Mouse (Mus musculus) forebrain, postnatal 0 days (tissue): ENCODE results near the gene Cdx2. TPM values are rescaled to one million over a fixed set of nuclear protein-coding genes. Genes with fewer than 3 reads are reported as not detected.

Experiments
- ATAC-seq: fragments of 200-750 bp; cut with Nextera tagmentation; 2 replicates; pipeline ENCODE4 v1.8.0; 2017; ENCODE audit warnings: mild to moderate bottlenecking, moderate library complexity
- DNase-seq: peaks from one replicate; pipeline ENCODE4 v3.0.0-alpha.2; 2015
- H3K27ac ChIP-seq: fragments of 300-500 bp; sonication (generic); 2 replicates; pipeline ENCODE4 v1.5.1; 2014; ENCODE audit warnings: low read depth, mild to moderate bottlenecking, antibody characterized with exemption, low read length, moderate library complexity, mixed read lengths
- H3K27me3 ChIP-seq: fragments of 300-500 bp; sonication (generic); 2 replicates; pipeline ENCODE4 v1.6.1; 2014; ENCODE audit warnings: mild to moderate bottlenecking, low read length, mixed read lengths; ENCODE audit not compliant: insufficient read depth
- H3K36me3 ChIP-seq: fragments of 300-500 bp; sonication (generic); 2 replicates; pipeline ENCODE4 v1.6.1; 2014; ENCODE audit warnings: mild to moderate bottlenecking, moderate library complexity; ENCODE audit not compliant: insufficient read depth
- H3K4me1 ChIP-seq: fragments of 300-500 bp; sonication (generic); 2 replicates; pipeline ENCODE4 v1.6.1; 2014; ENCODE audit warnings: antibody characterized with exemption; ENCODE audit not compliant: insufficient read depth
- H3K4me2 ChIP-seq: fragments of 300-500 bp; sonication (generic); 2 replicates; pipeline ENCODE4 v1.6.1; 2014; ENCODE audit warnings: low read depth, mild to moderate bottlenecking, moderate library complexity
- H3K4me3 ChIP-seq: fragments of 300-500 bp; sonication (generic); 2 replicates; pipeline ENCODE4 v1.5.1; 2014; ENCODE audit warnings: low read depth, low read length, mixed read lengths
- H3K9ac ChIP-seq: fragments of 300-500 bp; sonication (generic); 2 replicates; pipeline ENCODE4 v1.6.1; 2014; ENCODE audit warnings: mild to moderate bottlenecking
- H3K9me3 ChIP-seq: fragments of 300-500 bp; sonication (generic); 2 replicates; pipeline ENCODE4 v1.6.1; 2016; ENCODE audit warnings: low read length
- CTCF ChIP-seq: sonication (generic); IDR thresholded peaks from 2 replicates; pipeline ENCODE4 v1.5.1; 2016; ENCODE audit warnings: antibody characterized with exemption, control low read depth, low read depth
- WGBS: fragments of 180-500 bp; shearing (Covaris S2); extraction: QIAGEN DNeasy Blood & Tissue Kit; methylation state at CpG from one replicate; pipeline ENCODE4 v1.1.7; 2014; 5-methylcytosine and 5-hydroxymethylcytosine counted together
- polyA plus RNA-seq: library from polyadenylated mRNA; unstranded; fragments of >200 nt; fragmentation: Nextera tagmentation; extraction: Ambion mirVana; gene quantifications from 2 replicates; pipeline ENCODE4 v1.2.1, GENCODE M21; 2015
- total RNA-seq: library from RNA; depleted of rRNA; stranded (reverse); fragments of >200 nt; gene quantifications from 2 replicates; pipeline ENCODE4 v1.2.3, GENCODE M21; 2014

Cdx2 gene
- total and polyA plus RNA-seq, 2 experiments from 2014 or later = not detected

DNA sequence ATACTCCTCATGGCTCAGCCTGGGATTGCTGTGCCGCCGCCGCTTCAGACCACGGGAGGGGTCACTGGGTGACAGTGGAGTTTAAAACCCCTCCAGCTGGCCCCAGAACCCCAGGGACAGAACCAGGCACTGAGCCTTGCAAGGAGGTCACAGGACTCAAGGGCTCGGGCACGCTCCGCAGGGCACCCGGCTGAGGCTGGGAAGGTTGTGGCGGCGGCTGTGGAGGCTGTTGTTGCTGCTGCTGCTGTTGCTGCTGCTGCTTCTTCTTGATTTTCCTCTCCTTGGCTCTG is 5.3 kb downstream of the Cdx2 start:
- TF ChIP-seq CTCF = no peak
- Histone ChIP-seq H3K4me2 (no peak overlapping the region), H3K9ac (no peak overlapping the region), H3K4me3 (no peak overlapping the region), H3K27me3 (peaks cover 92% of the 10 kb centered on the region), H3K4me1 (0 out of 2 replicates have a peak, but pooled peaks cover 3% of the 10 kb centered on the region), H3K9me3 (no peaks in the 10 kb centered on the region), H3K27ac (no peak overlapping the region), H3K36me3 (no peaks in the 10 kb centered on the region)
- no peak for DNase-seq
- ATAC-seq = no peak
- WGBS = 2% methylated on average over 10 of the region's 10 CpGs

DNA sequence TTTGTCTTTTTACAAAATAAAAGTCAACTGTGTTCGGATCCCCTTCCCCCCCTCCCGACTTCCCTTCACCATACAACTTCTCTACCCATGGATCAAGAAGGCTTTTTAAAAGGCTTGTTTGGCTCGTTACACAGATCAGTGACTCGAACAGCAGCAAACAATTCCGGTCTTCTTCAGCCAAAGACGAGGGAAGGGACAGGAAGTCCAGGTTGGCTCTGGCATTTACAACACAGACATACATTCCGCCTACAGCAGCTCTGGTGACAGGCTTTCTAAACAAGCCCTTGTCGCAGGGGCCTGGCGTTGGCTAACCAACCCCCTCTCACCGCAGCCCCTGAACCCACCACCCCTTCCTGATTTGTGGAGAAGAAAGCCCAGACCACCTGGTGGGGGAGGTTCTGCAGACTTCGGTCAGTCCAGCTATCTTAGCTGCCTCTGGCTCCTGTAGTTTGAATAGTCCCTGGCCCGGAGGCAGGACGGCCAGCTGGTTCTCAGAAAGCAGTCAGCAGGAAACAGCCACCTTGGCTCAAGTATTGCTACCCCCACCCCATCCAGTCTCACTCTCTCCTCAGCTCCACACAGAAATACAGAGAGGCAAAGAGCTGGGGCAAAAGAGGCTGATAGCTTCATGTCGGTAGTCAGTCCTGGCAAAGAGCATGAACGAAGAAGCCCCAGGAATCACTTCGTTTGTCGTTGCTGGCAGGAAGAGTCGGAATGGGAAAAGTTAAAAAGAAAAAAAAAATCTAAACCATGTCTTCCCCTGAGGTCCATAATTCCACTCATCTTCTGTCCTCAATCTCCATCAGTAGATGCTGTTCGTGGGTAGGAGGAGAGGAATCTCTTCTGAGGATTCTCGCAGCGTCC is 5.9 kb downstream of the Cdx2 start:
- WGBS = 1% methylated on average over 21 of the region's 21 CpGs
- DNase-seq = no peak
- 0 out of 2 replicates have a peak, but pooled peaks cover 3% of the 10 kb centered on the region for H3K4me1 ChIP-seq

DNA sequence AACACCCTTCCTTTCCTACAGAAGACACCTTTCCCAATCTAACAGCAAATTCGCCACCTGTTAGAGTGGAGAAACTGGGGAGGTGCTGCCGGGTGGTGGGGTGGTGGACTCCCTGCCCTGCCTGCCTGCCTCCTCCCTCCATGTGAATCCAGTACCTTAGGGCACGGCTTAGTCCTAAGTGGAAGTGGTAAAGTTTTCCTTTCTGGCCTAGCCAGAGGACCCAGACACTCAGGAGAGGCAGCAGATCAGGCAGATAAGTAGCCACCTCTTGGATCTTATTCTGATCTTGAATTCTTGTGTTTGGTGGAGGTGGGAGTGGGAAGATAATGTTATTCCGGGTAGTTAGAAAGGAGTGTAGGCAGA is 7.1 kb downstream of the Cdx2 start:
- Histone ChIP-seq H3K36me3 (no peaks in the 10 kb centered on the region), H3K4me1 (0 out of 2 replicates have a peak, but pooled peaks cover 3% of the 10 kb centered on the region), H3K27me3 (peaks cover 85% of the 10 kb centered on the region), H3K4me2 (no peak overlapping the region), H3K9ac (no peak overlapping the region), H3K4me3 (no peak overlapping the region), H3K9me3 (no peaks in the 10 kb centered on the region), H3K27ac (no peak overlapping the region)
- DNase-seq (no peak), ATAC-seq (no peak)
- no peak for TF ChIP-seq CTCF
- 0% methylated on average over 4 of the region's 4 CpGs for WGBS

More for the DNA sequence above, 5.9 kb downstream of the Cdx2 start:
- Histone ChIP-seq H3K4me2 (no peak overlapping the region), H3K27me3 (peaks cover 88% of the 10 kb centered on the region), H3K9me3 (no peaks in the 10 kb centered on the region), H3K9ac (no peak overlapping the region), H3K4me3 (no peak overlapping the region), H3K27ac (no peak overlapping the region), H3K36me3 (no peaks in the 10 kb centered on the region)
- TF ChIP-seq CTCF = no peak
- ATAC-seq = no peak

DNA sequence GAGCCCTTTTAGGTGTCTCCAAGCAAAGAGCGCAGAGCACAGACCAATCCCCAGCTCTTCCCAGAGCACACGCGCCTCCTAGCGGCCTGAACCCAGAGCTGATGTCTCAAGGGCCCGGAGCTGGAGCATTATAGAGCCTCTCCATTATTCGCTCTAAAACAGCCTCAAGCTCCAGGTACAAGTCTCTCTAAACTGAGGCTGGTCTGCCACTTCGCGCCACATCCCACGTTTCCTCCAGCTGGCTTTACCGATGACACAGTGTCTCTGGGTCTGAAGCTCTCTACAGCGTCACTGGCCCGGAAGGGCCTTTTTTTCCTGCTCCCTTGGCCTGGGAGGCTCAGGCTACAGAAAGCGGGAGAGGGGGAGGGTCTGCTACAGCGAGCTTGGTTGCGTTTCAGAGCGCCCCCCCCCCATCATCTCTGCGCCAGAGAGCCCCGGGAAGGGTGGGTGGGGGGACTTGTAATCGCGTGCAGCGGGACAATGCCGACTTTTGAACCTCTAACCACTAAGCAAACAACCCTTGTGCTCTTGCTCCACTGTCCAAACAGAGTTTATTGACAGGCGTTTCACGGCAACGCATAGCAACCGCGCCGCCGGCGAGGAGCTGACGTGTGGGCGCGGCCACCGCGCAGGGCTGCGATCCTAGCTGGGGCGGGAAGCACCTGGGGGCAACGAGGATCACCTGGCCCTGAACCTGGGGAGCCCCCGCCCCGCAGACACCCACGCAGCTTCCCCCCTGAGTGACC is 7.6 kb downstream of the Cdx2 start:
- H3K36me3 ChIP-seq = no peaks in the 10 kb centered on the region
- H3K27ac ChIP-seq = no peak overlapping the region
- no peaks in the 10 kb centered on the region for H3K9me3 ChIP-seq
- H3K4me1 ChIP-seq = 0 out of 2 replicates have a peak, but pooled peaks cover 3% of the 10 kb centered on the region
- no peak overlapping the region for H3K4me2 ChIP-seq
- DNase-seq = no peak
- peak; percentile 61 for TF ChIP-seq CTCF
- WGBS = 1% methylated on average over 40 of the region's 41 CpGs
- H3K9ac ChIP-seq = no peak overlapping the region
- ATAC-seq = 0 out of 2 replicates have a peak, but pooled peaks have one; percentile 36
- H3K4me3 ChIP-seq = no peak overlapping the region
- H3K27me3 ChIP-seq = peaks cover 87% of the 10 kb centered on the region

DNA sequence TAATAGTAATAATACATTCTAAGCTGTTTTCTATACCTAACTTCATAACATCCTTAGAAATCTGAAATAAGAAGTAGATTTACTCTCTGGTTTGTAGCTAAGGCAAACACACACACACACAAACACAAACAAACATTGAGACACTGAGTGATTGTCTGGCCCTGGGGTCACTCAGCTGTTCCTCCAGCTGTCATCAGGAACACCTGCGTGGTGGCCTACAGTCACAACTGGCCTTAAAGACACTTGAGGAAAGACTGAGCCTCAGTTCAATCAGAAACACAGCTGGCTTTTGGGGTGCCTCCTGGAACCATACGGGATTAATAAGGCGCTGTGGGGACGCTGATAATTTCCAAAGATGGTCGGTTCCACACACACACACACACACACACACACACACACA is 9.8 kb downstream of the Cdx2 start:
- 0 out of 2 replicates have a peak, but pooled peaks cover 3% of the 10 kb centered on the region for H3K4me1 ChIP-seq
- no peak overlapping the region for H3K27ac ChIP-seq
- H3K9me3 ChIP-seq = no peaks in the 10 kb centered on the region
- no peak for TF ChIP-seq CTCF
- no peak for DNase-seq
- no peak for ATAC-seq
- 59% methylated on average over 5 of the region's 5 CpGs for WGBS
- H3K4me3 ChIP-seq = no peak overlapping the region
- no peaks in the 10 kb centered on the region for H3K36me3 ChIP-seq
- peaks cover 87% of the 10 kb centered on the region for H3K27me3 ChIP-seq
- no peak overlapping the region for H3K9ac ChIP-seq
- no peak overlapping the region for H3K4me2 ChIP-seq

DNA sequence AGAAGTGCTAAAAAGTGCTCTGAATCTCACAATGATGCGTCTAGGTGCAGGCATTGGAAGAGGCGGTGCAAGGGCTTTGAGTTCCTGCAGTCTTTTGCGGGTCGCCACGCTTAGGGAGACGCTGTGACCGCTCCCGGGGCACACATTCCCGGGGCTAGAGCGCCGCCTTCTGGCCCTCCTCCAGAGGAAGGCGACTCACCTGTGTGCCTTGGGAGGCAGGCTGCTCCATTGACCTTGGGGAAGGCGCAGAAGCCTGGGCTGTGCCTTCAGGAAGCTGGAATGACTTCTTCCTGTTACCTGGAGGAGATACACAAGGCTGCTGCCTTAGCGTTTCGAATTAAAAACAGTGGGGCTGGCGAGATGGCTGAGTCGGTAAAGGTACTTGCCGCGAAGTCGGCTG is 12.9 kb downstream of the Cdx2 start:
- TF ChIP-seq CTCF = peak; percentile 51
- ATAC-seq (no peak), DNase-seq (no peak)
- no peaks in the 10 kb centered on the region for H3K9me3 ChIP-seq
- H3K27ac ChIP-seq = no peak overlapping the region
- no peaks in the 10 kb centered on the region for H3K36me3 ChIP-seq
- WGBS = 12% methylated on average over 20 of the region's 20 CpGs
- H3K4me2 ChIP-seq = no peak overlapping the region
- H3K4me3 ChIP-seq = no peak overlapping the region
- no peak overlapping the region for H3K9ac ChIP-seq
- H3K4me1 ChIP-seq = no peaks in the 10 kb centered on the region
- peaks cover 64% of the 10 kb centered on the region for H3K27me3 ChIP-seq
